Mouse (Mus musculus): ENCODE results near the gene Krt84.
A peak's percentile ranks its signal among the peaks of the same experiment; 100 is the strongest.

Krt84 gene

GRCm38 (mm10) chr15:101494203-101494602 is 38.4 kb downstream of the Krt84 start:
- no peak for DNase-seq

GRCm38 (mm10) chr15:101493713-101494112 is 38.9 kb downstream of the Krt84 start:
- no peak for DNase-seq

GRCm38 (mm10) chr15:101492718-101493117 is 39.9 kb downstream of the Krt84 start:
- DNase-seq = no peak

- no peak for DNase-seq
Measured at GRCm38 (mm10) chr15:101491431-101491830, 41.2 kb downstream of the Krt84 start, which contains the start of gene Krt83. Krt83 (minus strand) TSS chr15:101491512.

- DNase-seq = no peak
Measured at GRCm38 (mm10) chr15:101485911-101486635, 46.5 kb downstream of the Krt84 start.

GRCm38 (mm10) chr15:101484939-101485338 is 47.7 kb downstream of the Krt84 start:
- DNase-seq = no peak

- DNase-seq = no peak
Measured at GRCm38 (mm10) chr15:101483646-101484045, 49.0 kb downstream of the Krt84 start.

GRCm38 (mm10) chr15:101482056-101482455 is 50.6 kb downstream of the Krt84 start:
- no peak for DNase-seq

GRCm38 (mm10) chr15:101479666-101480060 is 53.0 kb downstream of the Krt84 start:
- DNase-seq = no peak

GRCm38 (mm10) chr15:101479007-101479665 is 53.5 kb downstream of the Krt84 start:
- peak; percentile 9 for DNase-seq

Data from cerebellum, adult 11-12 months (tissue).